Mouse (Mus musculus) liver, embryonic 11.5 days (tissue): ENCODE data around the gene Pecam1. TPM values are rescaled to one million over a fixed set of nuclear protein-coding genes. Genes with fewer than 3 reads are reported as not detected.
A peak's percentile ranks its signal among the peaks of the same experiment; 100 is the strongest.
"Not testable (repeated sequence)": the region's sequence is repeated elsewhere in the genome, so short reads cannot be mapped to it uniquely, and the experiment has no call there.

Experiments
- ATAC-seq: fragments of 200-750 bp; cut with Nextera tagmentation; replicated peaks from 2 replicates; pipeline ENCODE4 v1.8.0; 2017; ENCODE audit warnings: moderate number of reproducible peaks, mild to moderate bottlenecking, moderate TSS enrichment, moderate library complexity; ENCODE audit not compliant: low FRiP score
- DNase-seq: peaks from one replicate; pipeline ENCODE4 v3.0.0-alpha.2; 2017; ENCODE audit warnings: low spot score
- H3K27ac ChIP-seq: fragments of 300-500 bp; sonication (generic); 2 replicates; pipeline ENCODE4 v1.5.1; 2014; ENCODE audit warnings: mild to moderate bottlenecking, low read depth, low read length, control low read depth
- H3K27me3 ChIP-seq: fragments of 300-500 bp; sonication (generic); replicated peaks from 2 replicates; pipeline ENCODE4 v1.6.1; 2014; ENCODE audit warnings: low read length, mixed read lengths; ENCODE audit not compliant: control insufficient read depth, insufficient read depth
- H3K36me3 ChIP-seq: fragments of 300-500 bp; sonication (generic); 2 replicates; pipeline ENCODE4 v1.6.1; 2014; ENCODE audit warnings: mild to moderate bottlenecking, low read length, moderate library complexity, mixed read lengths; ENCODE audit not compliant: control insufficient read depth, insufficient read depth
- H3K4me1 ChIP-seq: fragments of 300-500 bp; sonication (generic); replicated peaks from 2 replicates; pipeline ENCODE4 v1.6.1; 2014; ENCODE audit warnings: low read length, mixed read lengths; ENCODE audit not compliant: control insufficient read depth, insufficient read depth
- H3K4me2 ChIP-seq: fragments of 300-500 bp; sonication (generic); 2 replicates; pipeline ENCODE4 v1.6.1; 2014; ENCODE audit warnings: mild to moderate bottlenecking, control low read depth, moderate library complexity
- H3K4me3 ChIP-seq: fragments of 300-500 bp; sonication (generic); 2 replicates; pipeline ENCODE4 v1.5.1; 2014; ENCODE audit warnings: low read depth, low read length, control low read depth
- H3K9ac ChIP-seq: fragments of 300-500 bp; sonication (generic); 2 replicates; pipeline ENCODE4 v1.6.1; 2014; ENCODE audit warnings: low read depth, low read length, control low read depth
- H3K9me3 ChIP-seq: fragments of 300-500 bp; sonication (generic); 2 replicates; pipeline ENCODE4 v1.6.1; 2016; ENCODE audit warnings: low read length, inconsistent platforms, mixed read lengths; ENCODE audit not compliant: control insufficient read depth
- WGBS: fragments of 180-500 bp; shearing (Covaris S2); extraction: QIAGEN DNeasy Blood & Tissue Kit; methylation state at CpG from one replicate; pipeline ENCODE4 v1.1.7; 2014; 5-methylcytosine and 5-hydroxymethylcytosine counted together
- polyA plus RNA-seq: library from polyadenylated mRNA; unstranded; fragments of >200 nt; fragmentation: Nextera tagmentation; extraction: Ambion mirVana; gene quantifications from 2 replicates; pipeline ENCODE4 v1.2.1, GENCODE M21; 2014

Gene Pecam1
- polyA plus RNA-seq, 1 experiment from 2014 or later = 18.0 TPM

DNA sequence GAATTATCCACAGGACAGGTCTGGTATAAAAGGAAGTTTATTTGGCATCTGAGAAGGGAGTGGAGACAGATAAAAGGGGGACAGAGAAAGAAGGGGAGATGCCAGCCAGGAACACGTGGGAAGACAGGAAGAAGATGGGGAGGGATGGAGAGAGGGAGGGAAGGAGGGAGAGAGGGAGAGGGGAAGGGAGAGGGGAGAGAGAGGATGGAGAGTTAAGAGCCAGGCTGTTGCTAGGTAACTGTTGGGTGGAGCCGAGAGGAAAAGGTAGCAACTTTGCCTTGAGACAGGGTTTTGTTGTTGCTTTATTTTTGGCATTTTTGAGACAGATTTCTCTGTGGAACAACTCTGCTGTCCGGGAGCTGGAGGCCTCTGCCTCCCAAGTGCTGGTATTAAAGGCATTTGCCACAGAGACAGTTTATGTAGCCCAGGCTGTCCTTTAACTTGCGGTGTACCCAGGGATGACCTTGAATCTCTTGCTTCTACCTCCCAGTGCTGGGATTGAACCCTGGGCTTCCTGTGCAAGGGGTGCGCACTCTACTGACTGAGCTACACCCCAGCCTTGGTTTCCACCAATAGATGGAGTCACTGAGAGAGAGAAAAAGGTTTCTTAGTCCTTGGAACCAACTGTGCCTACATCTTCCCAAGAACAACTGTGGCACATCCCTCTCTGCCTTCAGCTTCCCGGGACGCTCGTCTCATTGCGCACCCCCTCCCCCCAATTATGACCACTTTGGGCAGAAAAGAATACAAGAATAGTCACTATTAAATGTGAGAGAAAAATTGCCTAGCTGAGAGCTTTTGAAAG is 111.7 kb downstream of the Pecam1 start:
- Histone ChIP-seq H3K4me1 (peaks cover 18% of the 10 kb centered on the region), H3K27ac (no peak overlapping the region), H3K27me3 (no peaks in the 10 kb centered on the region), H3K36me3 (no peaks in the 10 kb centered on the region), H3K4me3 (no peak overlapping the region), H3K4me2 (no peak overlapping the region), H3K9ac (no peak overlapping the region), H3K9me3 (no peaks in the 10 kb centered on the region)
- 47% methylated on average over 9 of the region's 9 CpGs for WGBS
- DNase-seq = no peak
- ATAC-seq = no peak

DNA sequence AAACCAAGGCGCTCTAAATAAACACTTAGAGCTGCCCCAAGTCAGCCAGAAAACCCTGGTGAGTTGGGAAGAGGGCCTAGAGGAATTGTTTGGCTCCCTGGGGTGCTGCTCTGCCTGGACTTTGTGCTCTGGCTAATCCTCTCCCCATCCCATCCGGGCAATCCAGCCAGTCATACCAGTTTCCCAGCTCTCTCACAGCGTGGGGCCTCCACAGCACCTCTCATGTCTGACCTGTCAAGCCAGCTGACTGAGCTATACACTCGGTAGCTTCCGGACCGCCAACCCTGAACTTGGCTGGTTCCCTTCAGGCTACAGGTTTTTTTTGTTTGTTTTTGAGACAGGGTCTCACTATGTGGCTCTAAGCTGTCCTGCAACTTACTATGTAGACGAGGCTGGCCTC is 112.7 kb downstream of the Pecam1 start:
- Histone ChIP-seq H3K27ac (no peak overlapping the region), H3K27me3 (no peaks in the 10 kb centered on the region), H3K9ac (no peak overlapping the region), H3K4me3 (no peak overlapping the region), H3K4me2 (no peak overlapping the region), H3K9me3 (no peaks in the 10 kb centered on the region), H3K36me3 (no peaks in the 10 kb centered on the region), H3K4me1 (peaks cover 18% of the 10 kb centered on the region)
- 35% methylated on average over 7 of the region's 7 CpGs for WGBS
- ATAC-seq (no peak), DNase-seq (no peak)

DNA sequence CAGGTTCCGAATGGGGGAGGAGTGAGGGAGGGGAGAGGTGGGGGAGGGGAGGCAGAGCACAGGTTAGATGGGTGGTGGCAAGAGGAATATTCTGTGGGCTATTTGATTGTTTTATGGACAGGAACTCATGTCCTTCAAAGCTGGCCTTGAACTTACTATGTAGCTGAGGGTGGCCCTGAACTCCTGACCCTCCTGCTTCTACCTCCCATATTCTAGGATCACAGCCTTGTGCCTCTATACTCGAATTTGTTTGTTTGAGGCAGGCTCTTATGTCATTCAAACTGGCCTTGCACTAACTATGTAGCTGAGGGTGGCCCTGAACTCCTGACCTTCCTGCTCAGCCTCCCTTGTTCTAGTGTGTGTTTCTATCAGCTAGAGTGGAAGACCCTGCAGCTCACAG is 114.5 kb downstream of the Pecam1 start:
- H3K36me3 ChIP-seq = no peaks in the 10 kb centered on the region
- H3K27ac ChIP-seq = no peak overlapping the region
- H3K4me1 ChIP-seq = peaks cover 11% of the 10 kb centered on the region
- 52% methylated on average over 2 of the region's 2 CpGs for WGBS
- ATAC-seq (no peak), DNase-seq (no peak)
- no peak overlapping the region for H3K4me2 ChIP-seq
- no peak overlapping the region for H3K4me3 ChIP-seq
- no peak overlapping the region for H3K9ac ChIP-seq
- H3K27me3 ChIP-seq = no peaks in the 10 kb centered on the region
- no peaks in the 10 kb centered on the region for H3K9me3 ChIP-seq

DNA sequence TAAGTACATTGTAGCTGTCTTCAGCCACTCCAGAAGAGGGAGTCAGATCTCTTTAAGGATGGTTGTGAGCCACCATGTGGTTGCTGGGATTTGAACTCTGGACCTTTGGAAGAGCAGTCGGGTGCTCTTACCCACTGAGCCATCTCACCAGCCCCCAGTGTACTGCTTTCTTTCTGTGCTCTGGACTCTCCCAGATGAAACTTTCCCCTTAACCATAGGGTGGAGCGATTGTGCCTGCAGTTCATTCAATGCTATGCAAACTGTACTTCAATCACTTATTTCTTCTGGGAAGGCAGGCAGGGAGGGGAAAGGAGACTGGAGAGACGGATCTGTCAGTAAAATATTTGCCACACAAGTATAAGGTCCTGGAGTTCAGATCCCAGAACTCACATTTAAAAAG is 116.3 kb downstream of the Pecam1 start:
- not testable (repeated sequence) for H3K4me3 ChIP-seq, H3K9ac ChIP-seq, H3K27ac ChIP-seq, H3K4me2 ChIP-seq, ATAC-seq, H3K4me1 ChIP-seq, H3K9me3 ChIP-seq, H3K36me3 ChIP-seq, H3K27me3 ChIP-seq, DNase-seq
- WGBS = 96% methylated on average over 3 of the region's 3 CpGs

DNA sequence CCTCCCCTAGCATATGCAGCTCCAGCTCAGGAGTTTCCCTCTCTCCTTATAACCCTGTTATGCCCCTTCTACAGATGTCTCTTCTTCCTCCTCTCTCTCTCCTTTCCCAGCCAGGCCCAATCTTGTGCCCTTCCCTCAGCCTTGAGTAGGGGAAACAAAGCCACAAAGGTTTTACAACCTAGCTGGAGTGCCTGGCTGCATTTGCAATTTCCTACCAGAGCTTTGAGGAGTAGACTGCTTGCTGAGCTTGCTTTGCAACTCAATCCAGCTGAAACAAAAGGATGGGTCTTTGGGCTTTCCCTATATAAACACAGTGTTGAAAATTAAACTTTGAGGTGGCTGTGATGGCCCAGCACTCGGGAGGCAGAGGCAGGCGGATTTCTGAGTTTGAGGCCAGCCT is 117.0 kb downstream of the Pecam1 start:
- peaks cover 1% of the 10 kb centered on the region; the same call in 1 of the 2 replicates for H3K4me1 ChIP-seq
- WGBS = 87% methylated on average over 2 of the region's 2 CpGs
- DNase-seq (no peak), ATAC-seq (no peak)
- H3K27ac ChIP-seq = no peak overlapping the region
- no peaks in the 10 kb centered on the region for H3K9me3 ChIP-seq
- no peaks in the 10 kb centered on the region for H3K36me3 ChIP-seq
- H3K4me2 ChIP-seq = no peak overlapping the region
- no peak overlapping the region for H3K9ac ChIP-seq
- no peak overlapping the region for H3K4me3 ChIP-seq
- H3K27me3 ChIP-seq = no peaks in the 10 kb centered on the region

DNA sequence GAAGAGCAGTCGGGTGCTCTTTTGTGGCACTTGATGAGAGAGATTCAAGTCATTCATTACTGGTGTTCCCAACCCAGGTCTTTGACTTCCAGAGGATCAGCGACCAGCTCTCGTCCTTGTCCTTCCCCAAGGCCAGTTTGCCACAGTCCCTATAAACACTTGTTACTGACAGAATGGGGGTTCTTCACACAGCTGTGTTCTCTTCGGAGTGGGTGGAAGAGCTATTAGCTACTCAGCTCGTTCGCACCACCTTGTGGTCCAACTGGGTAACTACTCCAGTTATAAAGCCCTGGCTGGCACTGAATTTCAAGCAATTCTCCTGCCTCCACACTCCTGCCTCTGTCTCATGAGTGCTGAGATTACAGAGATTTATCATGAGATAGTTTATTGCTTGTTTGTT is 122.7 kb downstream of the Pecam1 start:
- H3K4me2 ChIP-seq = no peak overlapping the region
- no peak overlapping the region for H3K9ac ChIP-seq
- DNase-seq (peak; percentile 57), ATAC-seq (0 out of 2 replicates have a peak, but pooled peaks have one; percentile 18)
- no peaks in the 10 kb centered on the region for H3K27me3 ChIP-seq
- H3K4me1 ChIP-seq = no peaks in the 10 kb centered on the region; the same call in 1 of the 2 replicates
- H3K4me3 ChIP-seq = no peak overlapping the region
- no peak overlapping the region for H3K27ac ChIP-seq
- H3K36me3 ChIP-seq = no peaks in the 10 kb centered on the region
- WGBS = 21% methylated on average over 6 of the region's 6 CpGs
- no peaks in the 10 kb centered on the region for H3K9me3 ChIP-seq

DNA sequence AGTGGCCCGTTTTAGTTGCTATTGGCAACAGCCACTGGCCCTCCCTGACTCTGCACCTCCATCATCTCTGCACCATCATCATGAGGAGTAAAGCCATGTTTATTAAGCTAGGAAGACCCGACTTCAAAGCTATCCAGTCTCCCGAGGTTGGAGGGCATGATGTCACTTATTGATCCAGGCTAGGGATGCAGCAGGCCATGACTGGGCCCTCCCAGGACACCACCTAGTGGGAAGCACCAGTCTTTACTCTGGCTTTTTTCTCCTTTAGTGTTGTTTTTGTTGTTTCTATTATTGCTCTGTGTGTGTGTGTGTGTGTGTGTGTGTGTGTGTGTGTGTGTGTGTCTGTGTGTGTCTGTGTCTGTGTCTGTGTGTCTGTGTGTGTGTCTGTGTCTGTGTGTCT is 124.9 kb downstream of the Pecam1 start:
- H3K27me3 ChIP-seq = no peaks in the 10 kb centered on the region
- no peak overlapping the region for H3K4me2 ChIP-seq
- WGBS = 55% methylated on average over 3 of the region's 3 CpGs
- no peaks in the 10 kb centered on the region for H3K36me3 ChIP-seq
- H3K27ac ChIP-seq = no peak overlapping the region
- DNase-seq = no peak
- no peak for ATAC-seq
- no peak overlapping the region for H3K9ac ChIP-seq
- no peaks in the 10 kb centered on the region for H3K9me3 ChIP-seq
- no peaks in the 10 kb centered on the region; the same call in 1 of the 2 replicates for H3K4me1 ChIP-seq
- no peak overlapping the region for H3K4me3 ChIP-seq

DNA sequence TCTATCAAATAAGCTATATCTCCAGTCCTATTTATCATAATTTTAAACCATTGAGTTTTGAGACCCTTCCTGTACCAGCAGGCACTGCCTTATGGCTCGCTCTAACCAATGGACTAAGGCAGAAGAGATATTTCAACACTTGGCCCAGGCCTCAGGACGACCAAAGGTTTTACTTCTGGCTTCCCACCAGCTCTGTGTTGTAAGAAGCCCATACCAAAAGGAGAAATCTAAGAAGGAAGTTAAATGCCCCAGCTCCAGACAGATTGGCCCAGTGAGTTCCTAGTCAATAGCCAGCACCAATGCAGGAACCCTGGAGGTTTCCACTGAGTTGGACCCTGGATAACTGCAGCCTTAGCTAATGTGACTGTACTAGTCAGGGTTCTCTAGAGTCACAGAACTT is 126.8 kb downstream of the Pecam1 start:
- no peak overlapping the region for H3K4me3 ChIP-seq
- 69% methylated on average over 2 of the region's 2 CpGs for WGBS
- no peak for DNase-seq
- no peak overlapping the region for H3K27ac ChIP-seq
- H3K4me1 ChIP-seq = peaks cover 4% of the 10 kb centered on the region; the same call in 1 of the 2 replicates
- H3K36me3 ChIP-seq = no peaks in the 10 kb centered on the region
- no peak for ATAC-seq
- H3K9ac ChIP-seq = no peak overlapping the region
- no peaks in the 10 kb centered on the region for H3K9me3 ChIP-seq
- no peak overlapping the region for H3K4me2 ChIP-seq
- H3K27me3 ChIP-seq = no peaks in the 10 kb centered on the region

DNA sequence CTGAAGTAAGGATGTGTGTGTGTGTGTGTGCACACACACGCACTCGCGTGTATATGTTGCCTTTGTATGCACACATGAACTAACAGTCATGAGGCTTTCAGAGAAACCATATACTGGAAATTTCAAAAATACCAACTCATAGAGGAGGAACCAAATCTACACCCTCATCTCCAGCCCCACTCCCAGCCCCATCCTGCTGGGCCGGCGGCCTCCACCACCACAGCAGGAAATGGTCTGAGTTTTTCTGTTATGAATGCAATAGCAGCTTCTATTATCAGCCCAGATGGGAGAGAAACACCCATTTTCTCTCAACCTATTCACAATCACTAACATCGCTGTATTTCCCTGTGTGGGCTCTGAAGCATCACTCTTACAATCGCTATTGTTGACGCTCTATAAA is 128.4 kb downstream of the Pecam1 start:
- ATAC-seq (no peak), DNase-seq (no peak)
- 73% methylated on average over 8 of the region's 8 CpGs for WGBS
- Histone ChIP-seq H3K36me3 (no peaks in the 10 kb centered on the region), H3K27ac (no peak overlapping the region), H3K4me2 (no peak overlapping the region), H3K9ac (no peak overlapping the region), H3K4me3 (no peak overlapping the region), H3K27me3 (no peaks in the 10 kb centered on the region), H3K9me3 (no peaks in the 10 kb centered on the region), H3K4me1 (peaks cover 4% of the 10 kb centered on the region; the same call in 1 of the 2 replicates)
